Mouse (Mus musculus) liver, postnatal 0 days (tissue): ENCODE data around the gene Dvl2.

Experiments
- CTCF ChIP-seq: sonication (generic); IDR thresholded peaks from 2 replicates; pipeline ENCODE4 v1.5.1; 2016; ENCODE audit warnings: antibody characterized with exemption, low read depth
- EP300 ChIP-seq: IDR thresholded peaks from 2 replicates; pipeline ENCODE4 v1.6.1; 2016; ENCODE audit warnings: antibody characterized with exemption, low read depth, mild to moderate bottlenecking

DNA sequence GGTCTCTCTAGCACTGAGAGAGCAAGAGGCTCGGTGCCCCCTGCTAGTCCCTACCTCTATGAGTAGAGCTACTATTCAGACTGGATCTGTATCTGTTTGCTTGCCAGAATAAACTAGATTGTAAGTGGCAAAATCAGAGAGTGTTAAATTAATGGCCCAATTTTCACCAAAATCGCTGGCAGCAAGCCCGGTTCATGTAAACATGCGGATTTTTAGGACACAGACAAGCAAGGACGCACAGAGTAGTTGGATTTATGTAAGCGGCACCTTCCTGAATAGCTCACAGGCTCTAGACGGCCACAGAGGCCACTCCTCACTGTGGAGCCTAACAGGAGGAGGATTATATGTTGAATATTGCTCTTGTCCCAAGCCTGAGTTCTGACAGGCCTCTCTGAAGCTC is 52.8 kb downstream of the Dvl2 start:
- TF ChIP-seq CTCF (no peak), EP300 (no peak)
